Mouse (Mus musculus): Measurements from ENCODE around the gene Man1c1.

- TF ChIP-seq CTCF (IDR thresholded peaks at IDR 0.05; ENCODE audit: low read depth) (no peak), EP300 (optimal IDR thresholded peaks at IDR 0.05) (no peak)
These were observed 144.9 kb downstream of the Man1c1 start for GRCm38 (mm10) chr4:134559154-134559553.
